Mouse (Mus musculus): ENCODE data around the gene Pmvk.

Pmvk gene

GRCm38 (mm10) chr3:89484766-89485524, 30.6 kb downstream of the Pmvk start:
- DNase-seq: peak; percentile 83

DNA sequence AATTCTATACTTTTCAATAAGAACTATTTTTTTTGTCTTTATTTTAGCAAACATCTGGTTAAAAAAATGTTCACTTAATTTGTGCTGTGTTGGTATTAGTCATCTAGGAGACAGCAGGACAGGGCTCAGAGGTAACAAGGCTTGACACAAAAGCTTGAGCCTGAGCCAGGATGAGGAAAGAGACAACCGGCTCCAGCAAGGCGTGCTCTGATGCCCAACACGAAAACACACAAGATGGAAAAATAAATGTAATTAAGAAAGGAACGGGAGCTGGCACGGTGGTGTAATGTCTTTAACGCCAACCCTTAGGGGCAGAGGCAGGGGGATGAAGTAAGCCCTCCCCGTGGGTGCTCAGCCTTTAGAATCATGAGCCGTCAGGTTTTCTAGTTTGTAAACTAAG, 31.8 kb downstream of the Pmvk start:
- no peak for DNase-seq

DNA sequence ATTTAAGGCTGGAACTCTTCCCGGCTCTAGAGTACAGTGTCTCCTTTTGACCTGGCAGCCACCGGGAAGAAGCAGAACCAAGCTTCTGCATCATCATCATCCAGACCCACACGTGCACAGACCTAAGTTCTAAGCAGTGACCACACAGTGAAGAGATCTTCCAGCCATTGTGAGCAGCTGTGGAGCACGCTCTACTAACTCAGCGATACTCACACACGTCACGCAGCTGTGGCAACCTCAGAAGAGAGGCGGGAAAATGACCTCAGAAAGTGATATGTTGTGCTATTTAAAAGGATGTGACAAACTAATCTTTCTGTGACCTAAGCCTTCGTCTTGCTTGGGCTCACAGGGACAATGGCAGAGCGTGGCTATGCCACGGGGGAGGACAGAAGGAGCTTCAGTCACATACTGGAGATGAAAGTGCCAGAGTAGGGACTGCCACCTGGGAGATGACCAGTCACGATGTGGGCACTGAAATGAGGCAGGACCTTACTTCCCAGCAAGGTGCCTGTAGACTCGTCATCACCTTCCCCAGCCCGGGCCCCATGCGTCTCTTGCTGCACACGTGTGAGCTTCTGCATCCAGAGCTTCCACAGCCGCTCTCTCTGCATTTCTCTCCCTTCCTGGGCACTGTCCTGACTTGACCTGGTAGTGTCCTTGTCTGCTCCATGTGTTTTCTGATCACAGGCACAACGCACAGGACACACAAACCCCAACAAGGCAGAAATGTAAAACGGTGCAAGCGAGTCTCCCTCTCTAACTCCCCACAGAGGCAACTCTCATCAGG, 32.8 kb downstream of the Pmvk start:
- DNase-seq: no peak

- no peak for DNase-seq
Observed at GRCm38 (mm10) chr3:89490790-89491189, 36.4 kb downstream of the Pmvk start.

DNA sequence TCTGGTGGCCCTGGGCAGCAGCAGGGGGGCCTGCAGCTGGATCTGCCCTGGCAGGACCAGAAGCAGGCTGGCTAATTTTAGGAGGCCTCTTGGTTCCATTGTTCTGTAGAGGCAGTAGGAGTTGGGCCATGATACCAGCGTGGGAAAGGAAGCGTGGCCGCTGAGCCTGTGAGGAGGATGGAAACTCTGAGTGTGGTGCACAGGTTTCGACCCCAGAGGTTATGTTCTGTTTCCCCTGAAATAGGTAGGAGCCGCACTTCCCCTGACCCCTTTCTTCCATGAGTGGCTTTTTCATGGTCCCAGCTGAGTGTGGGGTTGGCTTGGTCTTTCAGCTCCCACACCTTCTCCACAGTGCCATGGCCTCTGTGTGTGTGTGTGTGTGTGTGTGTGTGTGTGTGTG, 37.2 kb downstream of the Pmvk start:
- DNase-seq: no peak

DNA sequence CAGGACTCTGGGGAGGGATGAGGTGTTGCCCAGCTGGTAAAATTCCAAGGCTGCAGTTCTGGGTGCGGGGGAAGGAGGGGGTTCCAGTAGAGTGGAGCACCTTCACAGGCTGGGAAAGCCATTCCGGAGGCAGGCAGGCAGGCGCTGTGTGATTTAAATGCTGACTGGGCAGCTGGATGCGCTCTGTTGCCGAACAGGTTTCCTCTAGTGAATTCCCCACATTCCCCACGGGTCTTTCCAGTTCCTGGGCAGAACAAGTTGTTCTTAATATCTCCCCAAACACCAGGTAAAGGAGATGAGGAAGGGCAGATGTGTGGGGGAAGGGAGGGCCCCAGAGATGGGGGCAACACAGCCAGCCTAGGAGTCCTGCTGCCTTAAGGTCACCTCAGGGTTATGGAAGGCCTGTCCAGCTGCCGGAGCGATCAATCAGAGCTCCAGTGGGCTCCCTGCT, 38.4 kb downstream of the Pmvk start:
- DNase-seq: no peak

GRCm38 (mm10) chr3:89494630-89495029, 40.3 kb downstream of the Pmvk start:
- DNase-seq: no peak

DNA sequence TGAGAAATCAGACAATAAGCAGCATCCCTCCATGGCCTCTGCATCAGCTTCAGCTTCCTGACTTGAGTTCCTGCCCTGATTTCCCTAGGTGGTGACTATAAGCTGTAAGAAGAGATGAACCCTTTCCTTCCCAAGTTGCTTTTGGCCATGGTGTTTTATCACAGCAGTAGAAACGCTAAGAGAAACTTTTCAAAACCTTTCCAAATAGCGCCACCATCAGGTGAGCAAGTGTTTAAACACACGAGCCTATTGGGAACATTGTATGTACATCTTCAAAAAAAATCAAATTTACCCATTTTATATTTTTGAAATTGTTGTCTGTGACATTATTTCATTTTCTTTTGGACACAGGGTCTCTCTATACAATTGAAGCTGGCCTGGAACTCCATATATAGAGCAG, 42.0 kb downstream of the Pmvk start:
- DNase-seq: no peak

GRCm38 (mm10) chr3:89499696-89500095, 45.4 kb downstream of the Pmvk start:
- no peak for DNase-seq

DNA sequence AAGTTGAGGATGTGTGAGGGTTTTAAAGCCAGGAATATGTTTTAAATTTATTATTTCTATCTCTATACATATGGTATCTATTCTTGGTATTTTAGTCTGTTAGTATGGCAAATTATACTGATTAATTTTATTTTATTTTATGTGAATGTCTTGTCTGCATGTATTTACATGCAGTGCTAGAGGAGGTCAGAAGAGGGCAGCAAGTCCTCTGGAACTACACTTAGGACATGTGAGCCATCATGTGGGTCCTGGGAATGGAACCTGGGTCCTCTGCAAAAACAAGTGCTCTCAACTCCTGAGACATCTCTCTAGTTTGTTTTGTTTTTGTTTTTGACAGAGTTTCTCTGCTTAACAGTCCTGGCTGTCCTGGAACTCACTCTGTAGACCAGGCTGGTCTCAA, 47.1 kb downstream of the Pmvk start:
- DNase-seq: no peak

- no peak for DNase-seq
Observed at GRCm38 (mm10) chr3:89502551-89502950, 48.2 kb downstream of the Pmvk start.

DNA sequence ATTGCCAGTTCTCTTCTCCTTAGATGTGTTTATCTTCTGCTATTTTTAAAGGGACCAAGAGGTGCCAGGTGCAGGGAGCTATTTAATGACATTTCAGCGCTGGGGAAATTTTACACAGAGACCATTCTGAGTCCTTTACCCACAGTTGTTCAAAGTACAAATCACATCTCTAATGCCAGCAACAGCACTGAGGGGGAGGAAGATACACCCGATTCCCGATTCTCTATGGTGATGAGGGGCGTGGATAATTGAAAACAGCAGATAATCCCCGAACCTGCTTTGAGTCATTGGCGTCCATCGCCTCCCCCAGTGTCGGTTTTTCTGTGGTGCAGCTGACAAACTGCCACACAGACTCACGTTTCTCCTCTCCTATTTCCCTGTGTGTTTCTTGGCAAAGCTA, 53.7 kb downstream of the Pmvk start:
- no peak for DNase-seq

- peak; percentile 29 for DNase-seq
Observed at GRCm38 (mm10) chr3:89510979-89511378, 56.6 kb downstream of the Pmvk start.

DNA sequence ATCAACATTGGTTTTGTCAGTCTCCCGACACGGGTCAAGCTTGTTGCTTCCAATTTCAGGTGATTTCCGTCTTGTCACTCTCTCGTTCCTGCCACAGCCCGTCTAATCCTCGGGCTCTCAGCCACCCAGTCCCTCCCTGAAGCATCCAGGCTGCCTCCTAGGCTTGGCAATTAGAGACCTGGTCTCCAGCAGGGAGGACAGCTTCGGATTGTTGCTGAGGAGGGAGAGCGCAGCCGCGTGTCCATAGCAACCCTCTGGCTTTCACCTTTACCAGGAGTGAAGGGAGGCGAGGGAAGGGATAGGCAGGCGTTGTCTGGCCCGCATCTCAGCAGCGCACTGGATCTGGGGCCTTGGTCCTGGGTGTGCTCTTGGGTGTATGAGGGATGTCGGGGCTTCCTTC, 57.1 kb downstream of the Pmvk start:
- no peak for DNase-seq

DNA sequence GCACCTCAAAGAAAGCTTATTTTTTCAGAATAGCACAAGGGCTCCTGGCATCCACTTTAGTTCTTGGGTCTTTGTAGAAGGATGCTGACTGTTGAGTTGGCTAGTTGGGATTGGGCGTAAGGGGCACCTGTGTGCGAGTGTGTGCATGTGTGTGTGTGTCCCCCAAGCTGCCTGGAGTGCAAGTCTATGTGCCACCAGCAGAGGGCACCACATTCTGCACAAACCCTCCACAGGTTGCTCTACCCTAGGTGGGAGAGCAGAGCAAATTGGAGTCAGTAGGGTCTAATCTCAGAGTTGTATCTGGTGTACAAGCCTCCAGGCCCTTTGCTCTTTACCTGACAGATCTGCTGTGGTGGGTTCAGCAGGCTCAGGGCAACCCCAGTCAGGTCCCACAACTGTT, 57.9 kb downstream of the Pmvk start:
- peak; percentile 27 for DNase-seq

- DNase-seq: no peak
Observed at GRCm38 (mm10) chr3:89515444-89515843, 61.1 kb downstream of the Pmvk start.

DNA sequence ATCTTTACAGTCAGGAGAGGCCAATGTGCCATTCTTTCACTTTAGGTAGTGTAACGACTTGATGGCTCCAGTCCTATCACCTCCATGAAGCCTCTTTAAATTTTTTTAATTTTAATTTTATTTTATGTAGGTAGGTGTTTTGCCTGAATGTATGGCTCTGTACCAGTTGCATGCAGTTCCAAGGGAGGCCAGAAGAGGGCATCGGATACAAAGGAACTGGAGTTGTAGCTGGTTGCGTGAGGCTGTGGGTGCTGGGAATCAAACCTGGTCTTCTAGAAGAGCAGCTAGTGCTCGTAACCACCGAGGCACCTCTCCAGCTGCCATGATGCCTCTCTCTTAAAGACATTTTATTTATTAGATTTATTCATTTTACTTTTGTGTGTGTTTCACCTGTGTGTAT, 62.0 kb downstream of the Pmvk start:
- no peak for DNase-seq
